17 mouse cellular contexts compared by ENCODE assay signal in the genomic region with DNA sequence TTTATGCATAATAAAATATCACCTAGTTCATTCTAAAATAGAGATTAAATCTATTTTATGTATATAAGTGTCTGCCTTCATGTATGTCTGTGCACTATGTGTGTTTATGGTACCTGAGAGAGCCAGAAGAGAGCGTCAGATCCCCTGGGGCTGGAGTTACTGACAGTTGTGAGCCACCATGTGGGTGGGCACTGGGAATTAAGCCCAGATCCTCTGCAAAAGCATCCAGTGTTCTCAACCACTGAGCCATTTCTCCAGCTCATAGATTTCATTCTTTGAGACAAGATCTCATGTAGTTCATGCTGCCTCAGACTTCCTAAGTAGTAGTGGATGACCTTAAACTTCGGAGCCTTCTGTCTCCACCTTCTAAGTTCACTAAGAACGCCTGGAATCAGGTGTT.
"Had no signal": no experiment of that assay in that cellular context is flagged by ENCODE, and none has a peak within 500 bp of the region (broad histone marks: within the 10 kb centered on the region; RNA-seq: fewer than 3 reads in every experiment).

No protein-coding gene starts in this region.

- H3K4me3 ChIP-seq: midbrain, embryonic 10.5 days; midbrain, embryonic 12.5 days; myocyte; neural tube, embryonic 13.5 days; neural tube, embryonic 15.5 days had no signal

- ATAC-seq: midbrain, embryonic 16.5 days had no signal

- DNase-seq: lung, adult 18-20 months; lung, embryonic 14.5 days; lung, postnatal 10 days; midbrain, embryonic 14.5 days; retina, postnatal 1 day; right cerebral cortex, postnatal 25 days; right cerebral cortex, postnatal 4 days; spleen, adult 18-20 months; thymus, adult 18-20 months; thymus, postnatal 14 days; thymus, postnatal 36 days had no signal

- H3K27me3 ChIP-seq: midbrain, embryonic 12.5 days; neural tube, embryonic 13.5 days; neural tube, embryonic 15.5 days had no signal

- H3K4me1 ChIP-seq: neural tube, embryonic 15.5 days had no signal

- H3K9me3 ChIP-seq: midbrain, embryonic 10.5 days; midbrain, embryonic 12.5 days; neural tube, embryonic 13.5 days; neural tube, embryonic 15.5 days had no signal

- H3K27ac ChIP-seq: midbrain, embryonic 10.5 days; midbrain, embryonic 12.5 days; neural tube, embryonic 13.5 days; neural tube, embryonic 15.5 days had no signal

- H3K36me3 ChIP-seq: midbrain, embryonic 10.5 days; midbrain, embryonic 12.5 days; neural tube, embryonic 13.5 days; neural tube, embryonic 15.5 days had no signal

- H3K9ac ChIP-seq: lung, embryonic 14.5 days; midbrain, embryonic 12.5 days; neural tube, embryonic 13.5 days; neural tube, embryonic 15.5 days had no signal

- H3K4me2 ChIP-seq: lung, embryonic 14.5 days; midbrain, embryonic 12.5 days; neural tube, embryonic 13.5 days; neural tube, embryonic 15.5 days had no signal
